ENCODE assay signal across 10 mouse cellular contexts in the genomic region with DNA sequence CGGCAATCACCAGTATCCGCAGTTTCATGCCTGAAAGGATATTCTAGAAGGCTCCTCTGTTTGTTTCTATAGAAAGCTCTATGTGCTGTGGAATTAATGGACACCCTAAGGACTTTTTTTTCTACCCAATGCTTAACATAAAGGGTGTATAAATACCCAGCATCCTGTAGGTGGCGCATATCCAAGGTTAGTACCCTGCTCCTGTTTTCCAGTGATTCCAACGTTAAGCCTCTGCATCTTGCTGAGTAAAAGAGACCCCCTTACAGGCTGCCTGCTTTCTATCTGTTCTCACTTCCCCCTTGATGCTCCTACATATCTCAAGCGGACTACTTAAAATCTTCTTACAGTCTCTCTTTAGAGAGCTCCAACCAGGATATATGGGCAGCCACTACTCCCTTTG.
A peak's percentile ranks its signal among the peaks of the same experiment; 100 is the strongest.
DNase-seq lines count a peak whose midpoint lies in the region; ATAC-seq lines count a peak whose summit lies in the region.
"Had no signal": no experiment of that assay in that cellular context is flagged by ENCODE, and none has a peak within 500 bp of the region (broad histone marks: within the 10 kb centered on the region; RNA-seq: fewer than 3 reads in every experiment).

No protein-coding gene starts in this region.

- no peak overlapping the region for H3K27ac ChIP-seq in embryonic facial prominence, embryonic 14.5 days (replicated peaks; ENCODE audit: low read depth, low read length)
- no peak overlapping the region for H3K27ac ChIP-seq in limb, embryonic 11.5 days (replicated peaks; ENCODE audit: low read depth, low read length)
- H3K27ac ChIP-seq in heart, embryonic 10.5 days, result no peak overlapping the region

- H3K9me3 ChIP-seq in embryonic facial prominence, embryonic 14.5 days (ENCODE audit: control insufficient read depth, low read length), result no peaks in the 10 kb centered on the region
- no peaks in the 10 kb centered on the region for H3K9me3 ChIP-seq in limb, embryonic 11.5 days (ENCODE audit: control insufficient read depth, low read length)
- H3K9me3 ChIP-seq in heart, embryonic 10.5 days, result no peaks in the 10 kb centered on the region

- no peak overlapping the region for H3K4me3 ChIP-seq in embryonic facial prominence, embryonic 14.5 days (ENCODE audit: low read depth, low read length)
- no peak overlapping the region for H3K4me3 ChIP-seq in limb, embryonic 11.5 days (ENCODE audit: low read depth, low read length)
- H3K4me3 ChIP-seq in heart, embryonic 10.5 days, result no peak overlapping the region
- H3K4me3 ChIP-seq: megakaryocyte, embryonic 14.5 days had no signal

- no peaks in the 10 kb centered on the region for H3K4me1 ChIP-seq in embryonic facial prominence, embryonic 14.5 days (ENCODE audit: control insufficient read depth, insufficient read depth, low read length)
- H3K4me1 ChIP-seq in limb, embryonic 11.5 days (ENCODE audit: control insufficient read depth, insufficient read depth, low read length), result no peaks in the 10 kb centered on the region
- H3K4me1 ChIP-seq in heart, embryonic 10.5 days, result no peaks in the 10 kb centered on the region
- H3K4me1 ChIP-seq: megakaryocyte, embryonic 14.5 days had no signal

- no peaks in the 10 kb centered on the region for H3K27me3 ChIP-seq in embryonic facial prominence, embryonic 14.5 days (replicated peaks; ENCODE audit: control insufficient read depth, insufficient read depth, low read length)
- no peaks in the 10 kb centered on the region for H3K27me3 ChIP-seq in limb, embryonic 11.5 days (ENCODE audit: control insufficient read depth, insufficient read depth, low read length)
- no peaks in the 10 kb centered on the region for H3K27me3 ChIP-seq in heart, embryonic 10.5 days (ENCODE audit: insufficient read depth, poor library complexity, severe bottlenecking)
- H3K27me3 ChIP-seq: megakaryocyte, embryonic 14.5 days had no signal

- peak; percentile 34 for DNase-seq in right cerebral cortex, adult 18-20 months
- DNase-seq in right cerebral cortex, postnatal 25 days, result no peak
- DNase-seq in embryonic facial prominence, embryonic 14.5 days (ENCODE audit: low spot score), result peak; percentile 74
- DNase-seq in limb, embryonic 11.5 days (ENCODE audit: low spot score), result peak; percentile 57
- DNase-seq in telencephalon, adult 2 months (ENCODE audit: low read depth, low spot score), result peak; percentile 19
- no peak for DNase-seq in ovary, adult 18-20 months (ENCODE audit: low spot score)
- no peak for DNase-seq in heart, embryonic 10.5 days (ENCODE audit: low spot score)
- DNase-seq in spleen, postnatal 14 days (ENCODE audit: low spot score in 2 of 2), result no peak
- DNase-seq: adrenal gland, postnatal 25 days had no signal

- ATAC-seq in embryonic facial prominence, embryonic 14.5 days (ENCODE audit: low read depth), result no peak
- no peak for ATAC-seq in limb, embryonic 11.5 days (ENCODE audit: insufficient number of reproducible peaks, low FRiP score, low TSS enrichment, low read depth)

- no peak overlapping the region for H3K9ac ChIP-seq in embryonic facial prominence, embryonic 14.5 days (ENCODE audit: low read depth, low read length)
- no peak overlapping the region for H3K9ac ChIP-seq in limb, embryonic 11.5 days (ENCODE audit: low read length)

- WGBS in embryonic facial prominence, embryonic 14.5 days, result 28% methylated on average over 5 of the region's 5 CpGs
- 35% methylated on average over 5 of the region's 5 CpGs for WGBS in limb, embryonic 11.5 days
- WGBS in heart, embryonic 10.5 days, result 29% methylated on average over 5 of the region's 5 CpGs

- peak overlapping the region; percentile 20 for H3K4me2 ChIP-seq in embryonic facial prominence, embryonic 14.5 days (ENCODE audit: low read depth, low read length)
- H3K4me2 ChIP-seq in limb, embryonic 11.5 days (ENCODE audit: low read depth, severe bottlenecking), result no peak overlapping the region; the same call in 1 of the 2 replicates

- no peaks in the 10 kb centered on the region for H3K36me3 ChIP-seq in embryonic facial prominence, embryonic 14.5 days (ENCODE audit: control insufficient read depth, insufficient read depth, low read length)
- H3K36me3 ChIP-seq in limb, embryonic 11.5 days (ENCODE audit: control insufficient read depth, insufficient read depth, low read length), result no peaks in the 10 kb centered on the region
- no peaks in the 10 kb centered on the region for H3K36me3 ChIP-seq in heart, embryonic 10.5 days

Comparison
In these comparisons a context has a peak if more than half of its experiments do, and no peak if none do; other contexts are left out.
1. DNase-seq: peak in right cerebral cortex, adult 18-20 months (single experiment), embryonic facial prominence, embryonic 14.5 days (single experiment), limb, embryonic 11.5 days (single experiment) and telencephalon, adult 2 months (single experiment); none in right cerebral cortex, postnatal 25 days (single experiment), ovary, adult 18-20 months (single experiment), heart, embryonic 10.5 days (single experiment) and spleen, postnatal 14 days (0 of 2).